Comparison of ENCODE assay signal across 12 mouse cellular contexts in the genomic region with DNA sequence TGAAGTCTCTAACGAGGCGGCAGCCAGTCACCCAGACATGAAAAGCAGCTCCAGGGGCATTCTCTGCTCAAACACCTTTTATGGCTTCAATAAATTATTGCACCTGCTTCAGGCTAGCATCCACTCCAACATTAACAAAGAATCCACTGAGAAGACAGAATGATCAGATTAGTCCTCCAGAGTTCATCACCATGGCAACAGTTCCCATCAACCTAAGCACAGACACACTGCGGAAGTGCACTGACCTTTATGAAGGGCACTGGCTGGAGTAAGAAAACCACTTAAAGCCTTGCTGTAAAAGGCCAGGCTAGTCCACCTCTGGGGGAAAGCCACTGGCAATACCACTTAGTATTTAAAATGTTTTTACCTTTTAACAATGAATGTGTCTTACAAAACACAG. TPM values are rescaled to one million over a fixed set of nuclear protein-coding genes. Genes with fewer than 3 reads are reported as not detected.
DNase-seq lines count a peak whose midpoint lies in the region; ATAC-seq lines count a peak whose summit lies in the region.
"Had no signal": no experiment of that assay in that cellular context is flagged by ENCODE, and none has a peak within 500 bp of the region (broad histone marks: within the 10 kb centered on the region; RNA-seq: fewer than 3 reads in every experiment).

No protein-coding gene starts in this region.

- no peaks in the 10 kb centered on the region for H3K27me3 ChIP-seq in heart, embryonic 12.5 days (replicated peaks)
- H3K27me3 ChIP-seq in midbrain, embryonic 12.5 days, result no peaks in the 10 kb centered on the region
- H3K27me3 ChIP-seq: embryonic facial prominence, embryonic 15.5 days had no signal

- no peak overlapping the region for H3K4me2 ChIP-seq in heart, embryonic 12.5 days
- no peak overlapping the region for H3K4me2 ChIP-seq in midbrain, embryonic 12.5 days (replicated peaks)
- H3K4me2 ChIP-seq: embryonic facial prominence, embryonic 15.5 days; lung, embryonic 14.5 days had no signal

- DNase-seq in heart, adult 11 months, result no peak
- peak; percentile 51 for DNase-seq in CD4-positive, CD25-positive, alpha-beta regulatory T cell, adult 2 months (ENCODE audit: low read depth, low spot score)
- peak; percentile 52 for DNase-seq in embryo, embryonic 10.5 days (ENCODE audit: low spot score)
- no peak for DNase-seq in right cerebral cortex, postnatal 10 days (ENCODE audit: low spot score in 2 of 2)
- no peak for DNase-seq in thymus, postnatal 36 days
- DNase-seq: cerebellum, adult 11 months; kidney, postnatal 4 days; lung, embryonic 14.5 days had no signal

- ATAC-seq in heart, embryonic 12.5 days (ENCODE audit: insufficient number of reproducible peaks, low FRiP score), result no peak
- no peak for ATAC-seq in midbrain, embryonic 12.5 days (ENCODE audit: low FRiP score, low read depth)

- H3K9me3 ChIP-seq in heart, embryonic 12.5 days (replicated peaks), result no peaks in the 10 kb centered on the region; the same call in 1 of the 2 replicates
- no peaks in the 10 kb centered on the region for H3K9me3 ChIP-seq in midbrain, embryonic 12.5 days
- H3K9me3 ChIP-seq: embryonic facial prominence, embryonic 15.5 days had no signal

- WGBS in heart, embryonic 12.5 days, result 66% methylated on average over 3 of the region's 3 CpGs
- WGBS in midbrain, embryonic 12.5 days, result 48% methylated on average over 3 of the region's 3 CpGs

- no peak overlapping the region for H3K4me3 ChIP-seq in heart, embryonic 12.5 days
- no peak overlapping the region for H3K4me3 ChIP-seq in midbrain, embryonic 12.5 days
- H3K4me3 ChIP-seq: embryonic facial prominence, embryonic 15.5 days had no signal

- peaks cover 27% of the 10 kb centered on the region for H3K4me1 ChIP-seq in heart, embryonic 12.5 days (replicated peaks)
- peaks cover 8% of the 10 kb centered on the region for H3K4me1 ChIP-seq in midbrain, embryonic 12.5 days

- H3K36me3 ChIP-seq in heart, embryonic 12.5 days, result peaks cover 63% of the 10 kb centered on the region
- peaks cover 41% of the 10 kb centered on the region for H3K36me3 ChIP-seq in midbrain, embryonic 12.5 days

- H3K9ac ChIP-seq in heart, embryonic 12.5 days, result 0 out of 2 replicates have a peak overlapping the region, but pooled peaks have one; percentile 26
- H3K9ac ChIP-seq in midbrain, embryonic 12.5 days (replicated peaks), result no peak overlapping the region
- H3K9ac ChIP-seq: embryonic facial prominence, embryonic 15.5 days; lung, embryonic 14.5 days had no signal

- H3K27ac ChIP-seq in heart, embryonic 12.5 days (ENCODE audit: poor library complexity, severe bottlenecking), result peak overlapping the region; percentile 71
- H3K27ac ChIP-seq in midbrain, embryonic 12.5 days (replicated peaks), result peak overlapping the region; percentile 63
- H3K27ac ChIP-seq: embryonic facial prominence, embryonic 15.5 days had no signal

RNA-seq across cellular contexts. Expression of a gene that starts 9.7 kb away (rescaled TPM):
- 365 and 374 TPM in 2 replicates for polyA plus RNA-seq in heart, embryonic 12.5 days (2016; fragmentation: Nextera tagmentation; extraction: Ambion mirVana)
- 220 and 224 TPM in 2 replicates for polyA plus RNA-seq in midbrain, embryonic 12.5 days (2016; fragmentation: Nextera tagmentation; extraction: Ambion mirVana)

RNA-seq across cellular contexts. Expression of a gene that starts 9.8 kb away (rescaled TPM):
- polyA plus RNA-seq in heart, embryonic 12.5 days (2016; fragmentation: Nextera tagmentation; extraction: Ambion mirVana), result 87.6 and 90.2 TPM in 2 replicates
- polyA plus RNA-seq in midbrain, embryonic 12.5 days (2016; fragmentation: Nextera tagmentation; extraction: Ambion mirVana), result 36.6 and 38.3 TPM in 2 replicates

RNA-seq across cellular contexts. Expression of a gene that starts 40.6 kb away (rescaled TPM):
- not detected in 2 replicates for polyA plus RNA-seq in heart, embryonic 12.5 days (2016; fragmentation: Nextera tagmentation; extraction: Ambion mirVana)
- not detected in 2 replicates for polyA plus RNA-seq in midbrain, embryonic 12.5 days (2016; fragmentation: Nextera tagmentation; extraction: Ambion mirVana)
- polyA plus RNA-seq: lung, embryonic 14.5 days; testis, adult 2 months had no signal

Comparison
In these comparisons a context has a peak if more than half of its experiments do, and no peak if none do; other contexts are left out.
1. DNase-seq: peak in CD4-positive, CD25-positive, alpha-beta regulatory T cell, adult 2 months (single experiment) and embryo, embryonic 10.5 days (single experiment); none in heart, adult 11 months (single experiment), right cerebral cortex, postnatal 10 days (0 of 2) and thymus, postnatal 36 days (0 of 2).